Mouse (Mus musculus) splenic B cell, adult 2 months (primary cell): ENCODE data around the gene Lats2.

Source experiments
- DNase-seq: peaks from one replicate; pipeline ENCODE4 v3.0.0-alpha.2; 2011; ENCODE audit warnings: low read depth, low spot score
- H3K27me3 ChIP-seq: 2 replicates; pipeline ENCODE4 v1.6.1; 2012; ENCODE audit warnings: mild to moderate bottlenecking, low read length, moderate library complexity, mixed read lengths; ENCODE audit not compliant: control insufficient read depth, poor library complexity, insufficient read depth, severe bottlenecking
- H3K36me3 ChIP-seq: 2 replicates; pipeline ENCODE4 v1.6.1; 2012; ENCODE audit warnings: mild to moderate bottlenecking, low read length, moderate library complexity, mixed read lengths; ENCODE audit not compliant: control insufficient read depth, poor library complexity, insufficient read depth, severe bottlenecking

The Lats2 gene

GRCm38 (mm10) chr14:57718245-57718644 is 39.9 kb downstream of the Lats2 start:
- Histone ChIP-seq H3K36me3 (peaks cover 4% of the 10 kb centered on the region), H3K27me3 (no peaks in the 10 kb centered on the region)
- DNase-seq: no peak

DNA sequence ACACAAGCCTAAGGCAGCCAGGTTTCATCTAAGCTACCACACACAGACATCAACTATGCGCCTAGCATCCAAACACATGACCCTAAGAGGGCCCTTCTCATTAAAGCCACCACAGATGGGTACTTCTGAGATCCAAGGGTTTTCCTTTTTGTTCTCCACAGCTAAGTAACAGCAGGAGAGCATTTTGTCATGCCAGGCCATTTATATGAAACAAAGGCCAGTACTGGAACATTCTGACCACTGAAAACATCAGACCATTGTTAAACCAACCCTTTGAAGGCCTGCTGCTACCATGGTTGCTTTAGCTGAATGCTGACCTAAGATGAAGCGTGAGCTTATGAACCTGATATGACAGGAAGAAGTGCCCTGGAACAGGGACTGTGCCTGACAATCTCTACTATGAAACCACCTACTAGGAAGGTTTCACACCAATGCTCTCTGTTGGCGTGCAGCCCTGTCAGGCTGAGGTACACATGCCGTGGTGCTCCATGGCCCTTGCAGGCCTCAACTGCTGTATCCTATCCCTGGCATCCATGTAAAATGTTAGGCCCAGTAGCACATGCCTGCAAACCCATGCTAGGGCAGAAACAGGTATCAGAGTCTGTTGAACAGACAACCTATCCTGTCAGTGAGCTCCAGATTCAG is 41.5 kb downstream of the Lats2 start:
- DNase-seq: no peak
- Histone ChIP-seq H3K36me3 (no peaks in the 10 kb centered on the region; the same call in 1 of the 2 replicates), H3K27me3 (no peaks in the 10 kb centered on the region)

GRCm38 (mm10) chr14:57712884-57713283 is 45.3 kb downstream of the Lats2 start:
- DNase-seq: no peak

GRCm38 (mm10) chr14:57711059-57711458 is 47.1 kb downstream of the Lats2 start:
- H3K36me3 ChIP-seq: no peaks in the 10 kb centered on the region; the same call in 1 of the 2 replicates
- DNase-seq: no peak
- no peaks in the 10 kb centered on the region for H3K27me3 ChIP-seq

More at GRCm38 (mm10) chr14:57712884-57713283, 45.3 kb downstream of the Lats2 start:
- Histone ChIP-seq H3K27me3 (no peaks in the 10 kb centered on the region), H3K36me3 (no peaks in the 10 kb centered on the region; the same call in 1 of the 2 replicates)

GRCm38 (mm10) chr14:57709171-57709570 is 49.0 kb downstream of the Lats2 start:
- Histone ChIP-seq H3K27me3 (no peaks in the 10 kb centered on the region), H3K36me3 (no peaks in the 10 kb centered on the region; the same call in 1 of the 2 replicates)
- DNase-seq: no peak

GRCm38 (mm10) chr14:57708580-57708979 is 49.6 kb downstream of the Lats2 start:
- H3K27me3 ChIP-seq: no peaks in the 10 kb centered on the region
- no peaks in the 10 kb centered on the region; the same call in 1 of the 2 replicates for H3K36me3 ChIP-seq
- no peak for DNase-seq

GRCm38 (mm10) chr14:57707100-57707893 is 50.9 kb downstream of the Lats2 start:
- H3K27me3 ChIP-seq: no peaks in the 10 kb centered on the region
- no peak for DNase-seq

DNA sequence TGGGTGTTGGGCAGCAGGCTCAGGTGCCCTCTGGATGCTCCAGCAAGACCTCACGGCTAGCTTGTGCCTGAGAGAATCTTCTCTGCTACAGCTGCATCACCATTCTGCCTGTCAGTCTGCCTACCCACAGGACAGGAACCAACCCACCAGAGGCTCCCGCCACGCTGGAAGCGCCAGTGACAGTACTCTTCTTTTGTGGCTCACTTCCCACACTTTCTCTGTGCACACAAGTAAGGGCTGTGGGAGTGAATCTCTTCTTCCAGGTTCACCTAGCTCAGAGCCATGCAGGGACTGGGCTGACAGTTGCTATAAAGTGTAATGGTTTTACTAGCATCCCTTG is 51.5 kb downstream of the Lats2 start:
- H3K27me3 ChIP-seq: no peaks in the 10 kb centered on the region
- peaks cover 12% of the 10 kb centered on the region for H3K36me3 ChIP-seq
- no peak for DNase-seq

More at GRCm38 (mm10) chr14:57707100-57707893, 50.9 kb downstream of the Lats2 start:
- peaks cover 7% of the 10 kb centered on the region; the same call in 1 of the 2 replicates for H3K36me3 ChIP-seq

DNA sequence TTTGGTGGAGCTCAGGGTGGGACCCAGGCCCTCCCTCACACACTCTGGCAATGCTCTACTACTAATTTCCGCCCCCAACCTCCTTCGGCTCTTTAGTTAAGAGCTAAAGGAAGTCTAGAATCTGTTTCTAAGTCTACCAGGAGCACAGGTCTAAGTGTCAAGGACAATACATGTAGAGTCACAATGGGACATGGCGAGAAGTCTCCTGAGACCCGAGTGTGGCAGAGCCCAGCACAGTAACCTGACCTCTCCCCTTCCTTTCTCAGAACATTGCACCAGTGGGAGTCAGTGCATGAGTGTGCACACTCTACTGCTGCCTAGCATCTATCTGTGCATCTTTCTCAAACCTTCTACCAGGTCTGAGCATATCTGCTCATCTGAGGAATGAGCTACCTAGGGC is 52.4 kb downstream of the Lats2 start:
- peaks cover 15% of the 10 kb centered on the region for H3K36me3 ChIP-seq
- DNase-seq: no peak
- no peaks in the 10 kb centered on the region for H3K27me3 ChIP-seq

- no peaks in the 10 kb centered on the region for H3K27me3 ChIP-seq
- DNase-seq: no peak
These were observed 53.1 kb downstream of the Lats2 start for GRCm38 (mm10) chr14:57705075-57705474.

DNA sequence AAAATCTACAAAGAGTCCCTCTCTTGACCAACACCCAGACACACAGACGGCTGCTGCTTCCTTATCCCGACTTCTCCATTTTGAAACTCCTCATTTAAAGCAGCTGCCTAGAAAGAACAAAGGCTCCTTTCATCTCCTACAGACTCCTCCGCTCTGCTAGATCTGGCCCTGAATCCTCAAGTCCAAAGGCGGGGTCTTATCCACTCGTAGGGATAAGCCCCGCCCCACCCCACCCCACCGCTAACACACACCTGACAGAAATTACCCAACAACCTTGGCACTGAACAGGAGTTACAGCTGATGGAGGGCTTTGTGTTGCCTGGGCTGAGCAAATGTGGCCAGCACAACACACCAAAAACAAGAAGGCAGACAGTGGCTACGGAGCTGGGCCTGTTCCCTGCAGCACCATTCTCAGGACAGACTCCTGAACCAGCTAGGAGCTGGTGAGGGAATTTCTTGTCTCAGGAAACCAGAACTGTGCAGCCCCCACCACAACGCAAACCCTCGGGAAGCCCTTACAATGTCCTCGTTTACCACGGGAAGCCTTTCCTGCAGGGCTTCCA is 56.2 kb downstream of the Lats2 start:
- Histone ChIP-seq H3K27me3 (no peaks in the 10 kb centered on the region), H3K36me3 (peaks cover 25% of the 10 kb centered on the region)
- no peak for DNase-seq

More at GRCm38 (mm10) chr14:57705075-57705474, 53.1 kb downstream of the Lats2 start:
- H3K36me3 ChIP-seq: peaks cover 17% of the 10 kb centered on the region

- Histone ChIP-seq H3K27me3 (no peaks in the 10 kb centered on the region), H3K36me3 (peaks cover 35% of the 10 kb centered on the region)
- DNase-seq: no peak
These were observed 58.7 kb downstream of the Lats2 start for GRCm38 (mm10) chr14:57699461-57699970.

- Histone ChIP-seq H3K27me3 (no peaks in the 10 kb centered on the region), H3K36me3 (peaks cover 35% of the 10 kb centered on the region)
- no peak for DNase-seq
These were observed 59.2 kb downstream of the Lats2 start for GRCm38 (mm10) chr14:57699016-57699415.

GRCm38 (mm10) chr14:57696066-57696465 is 62.1 kb downstream of the Lats2 start:
- Histone ChIP-seq H3K27me3 (no peaks in the 10 kb centered on the region), H3K36me3 (peaks cover 27% of the 10 kb centered on the region)
- no peak for DNase-seq

DNA sequence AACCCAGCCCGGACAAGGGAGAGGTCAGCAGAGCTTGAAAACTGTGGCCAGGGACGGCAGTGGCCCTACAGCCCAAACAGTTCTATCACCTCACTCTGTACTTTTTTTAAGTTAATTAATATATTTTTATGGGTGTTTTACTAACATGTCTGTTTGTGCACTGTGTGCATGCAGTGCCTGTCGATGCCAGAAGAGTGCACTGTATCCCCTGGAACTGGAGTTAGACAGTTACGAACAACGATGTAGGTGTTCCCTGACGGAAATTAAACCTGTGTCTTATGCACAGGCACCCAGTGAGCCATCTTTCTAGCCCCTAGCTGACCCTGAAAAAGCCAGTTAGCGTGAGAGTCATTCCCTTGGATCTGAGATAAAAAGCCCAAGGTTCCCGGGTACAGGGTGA is 62.6 kb downstream of the Lats2 start:
- Histone ChIP-seq H3K36me3 (peaks cover 27% of the 10 kb centered on the region), H3K27me3 (no peaks in the 10 kb centered on the region)
- peak; percentile 38 for DNase-seq
